ENCODE assay signal across 18 mouse cellular contexts in genomic region chr6:145100923-145101322, GRCm38 (mm10). TPM values are rescaled to one million over a fixed set of nuclear protein-coding genes. Genes with fewer than 3 reads are reported as not detected.
DNase-seq lines count a peak whose midpoint lies in the region; ATAC-seq lines count a peak whose summit lies in the region.
"Had no signal": no experiment of that assay in that cellular context is flagged by ENCODE, and none has a peak within 500 bp of the region (broad histone marks: within the 10 kb centered on the region; RNA-seq: fewer than 3 reads in every experiment).

No protein-coding gene starts in this region.

- no peak overlapping the region for H3K4me3 ChIP-seq in heart, embryonic 10.5 days
- H3K4me3 ChIP-seq: limb, embryonic 13.5 days; midbrain, embryonic 10.5 days; neural tube, embryonic 12.5 days; stomach, embryonic 15.5 days had no signal

- peak overlapping the region; percentile 56 for H3K27ac ChIP-seq in heart, embryonic 10.5 days
- H3K27ac ChIP-seq: limb, embryonic 13.5 days; midbrain, embryonic 10.5 days; neural tube, embryonic 12.5 days; stomach, embryonic 15.5 days had no signal

- 45% methylated on average over 9 of the region's 9 CpGs for WGBS in heart, embryonic 10.5 days

- no peaks in the 10 kb centered on the region for H3K36me3 ChIP-seq in heart, embryonic 10.5 days
- no peaks in the 10 kb centered on the region for H3K36me3 ChIP-seq in splenic B cell, adult 2 months (ENCODE audit: control insufficient read depth, insufficient read depth, low read length, poor library complexity, severe bottlenecking)
- H3K36me3 ChIP-seq: limb, embryonic 13.5 days; midbrain, embryonic 10.5 days; neural tube, embryonic 12.5 days; stomach, embryonic 15.5 days had no signal

- ATAC-seq in granulocyte monocyte progenitor cell, adult 5-6 weeks (replicated peaks; ENCODE audit: poor library complexity, severe bottlenecking): peak; percentile 86
- ATAC-seq in erythroid progenitor cell, adult 5-6 weeks (replicated peaks; ENCODE audit: low FRiP score, poor library complexity, severe bottlenecking): no peak
- ATAC-seq in frontal cortex, adult (ENCODE audit: low TSS enrichment): no peak
- ATAC-seq: intestine, postnatal 0 days had no signal

- no peaks in the 10 kb centered on the region for H3K9me3 ChIP-seq in heart, embryonic 10.5 days
- H3K9me3 ChIP-seq: limb, embryonic 13.5 days; midbrain, embryonic 10.5 days; neural tube, embryonic 12.5 days; stomach, embryonic 15.5 days had no signal

- peaks cover 14% of the 10 kb centered on the region; the same call in 1 of the 2 replicates for H3K4me1 ChIP-seq in heart, embryonic 10.5 days
- H3K4me1 ChIP-seq: limb, embryonic 13.5 days; midbrain, embryonic 10.5 days; neural tube, embryonic 12.5 days; stomach, embryonic 15.5 days had no signal

- DNase-seq in heart, embryonic 10.5 days (ENCODE audit: low spot score): no peak
- DNase-seq in heart, adult 11 months: no peak
- peak; percentile 78 to 79 for DNase-seq in spleen, postnatal 36 days (ENCODE audit: low spot score in 2 of 2)
- DNase-seq in spleen, adult 12 weeks (ENCODE audit: low spot score): no peak
- peak; percentile 80 for DNase-seq in splenic B cell, adult 2 months (ENCODE audit: low read depth, low spot score)
- DNase-seq: cerebellum, postnatal 14 days; gastrocnemius, postnatal 10 days; kidney, postnatal 36 days; lung, embryonic 14.5 days; right cerebral cortex, adult 18-20 months had no signal

- H3K27me3 ChIP-seq in heart, embryonic 10.5 days (ENCODE audit: insufficient read depth, poor library complexity, severe bottlenecking): no peaks in the 10 kb centered on the region
- H3K27me3 ChIP-seq in splenic B cell, adult 2 months (ENCODE audit: control insufficient read depth, insufficient read depth, low read length, poor library complexity, severe bottlenecking): no peaks in the 10 kb centered on the region
- H3K27me3 ChIP-seq: limb, embryonic 13.5 days; neural tube, embryonic 12.5 days; stomach, embryonic 15.5 days had no signal

RNA-seq across cellular contexts. Expression of gene Lrmp, which starts 14.5 kb away (rescaled TPM):
- 2.3 and 4.8 TPM in 2 replicates for polyA plus RNA-seq in heart, embryonic 10.5 days (2016; fragmentation: Nextera tagmentation; extraction: Ambion mirVana)
- 64.7 and 94.7 TPM in 2 replicates for total RNA-seq in granulocyte monocyte progenitor cell, adult 5-6 weeks (2014; fragmentation: Nextera tagmentation)
- total RNA-seq in granulocyte monocyte progenitor cell, adult 5-6 weeks (2017): 108 and 121 TPM in 2 replicates
- total RNA-seq in erythroid progenitor cell, adult 5-6 weeks (2015; ENCODE audit: low replicate concordance): 15.5 and 37.5 TPM in 2 replicates
- total RNA-seq in erythroid progenitor cell, adult 5-6 weeks (2017; ENCODE audit: low replicate concordance): 25.4 and 29.3 TPM in 2 replicates

RNA-seq across cellular contexts. Expression of gene Bcat1, which starts 24.9 kb away (rescaled TPM):
- polyA plus RNA-seq in heart, embryonic 10.5 days (2016; fragmentation: Nextera tagmentation; extraction: Ambion mirVana): 33.2 and 49.6 TPM in 2 replicates
- 0.52 TPM in 1 of 2 replicates, not detected in the other for total RNA-seq in granulocyte monocyte progenitor cell, adult 5-6 weeks (2014; fragmentation: Nextera tagmentation)
- total RNA-seq in granulocyte monocyte progenitor cell, adult 5-6 weeks (2017): 2.1 and 7.0 TPM in 2 replicates
- total RNA-seq in erythroid progenitor cell, adult 5-6 weeks (2015; ENCODE audit: low replicate concordance): not detected in 2 replicates
- total RNA-seq in erythroid progenitor cell, adult 5-6 weeks (2017; ENCODE audit: low replicate concordance): 1.9 TPM in 1 of 2 replicates, not detected in the other

Comparison
In these comparisons a context has a peak if more than half of its experiments do, and no peak if none do; other contexts are left out.
1. DNase-seq: peak in spleen, postnatal 36 days (2 of 2) and splenic B cell, adult 2 months (single experiment); none in heart, embryonic 10.5 days (single experiment), heart, adult 11 months (single experiment) and spleen, adult 12 weeks (single experiment).